Mouse (Mus musculus) MEL (cell line): ENCODE measurements around the gene Per1. TPM values are rescaled to one million over a fixed set of nuclear protein-coding genes. Genes with fewer than 3 reads are reported as not detected.

Experiments
- DNase-seq: peaks from one replicate; pipeline ENCODE4 v3.0.0; 2011; ENCODE audit warnings: low read depth, low spot score
- H3K27ac ChIP-seq: 2 replicates; pipeline ENCODE4 v1.5.1; 2012; ENCODE audit warnings: low read depth, mild to moderate bottlenecking, control low read depth, low read length, moderate library complexity; ENCODE audit not compliant: control insufficient read depth
- H3K27me3 ChIP-seq, 2 experiments: fragments of 150-350 bp in 1 of 2; sonication (generic) in 1 of 2; 2 replicates each; pipeline ENCODE4 v1.6.1; 2012; ENCODE audit warnings: low read length in 2 of 2, mild to moderate bottlenecking in 2 of 2, improper control_type of control experiment in 1 of 2, moderate library complexity in 1 of 2; ENCODE audit not compliant: insufficient read depth in 2 of 2, control insufficient read depth in 1 of 2
- H3K36me3 ChIP-seq, 2 experiments: 2 replicates each; pipeline ENCODE4 v1.6.1; 2012 to 2014; ENCODE audit warnings: low read length in 2 of 2, improper control_type of control experiment in 1 of 2, inconsistent platforms in 1 of 2, mild to moderate bottlenecking in 1 of 2; ENCODE audit not compliant: insufficient read depth in 2 of 2, control insufficient read depth in 1 of 2
- H3K4me1 ChIP-seq, 2 experiments: fragments of 150-350 bp in 1 of 2; sonication (generic) in 1 of 2; 2 replicates each; pipeline ENCODE4 v1.6.1; 2012; ENCODE audit warnings: low read length in 2 of 2, improper control_type of control experiment in 1 of 2, mild to moderate bottlenecking in 1 of 2; ENCODE audit not compliant: insufficient read depth in 2 of 2, control insufficient read depth in 1 of 2
- H3K4me3 ChIP-seq, 2 experiments: fragments of 150-350 bp in 1 of 2; sonication (generic) in 1 of 2; 2 replicates each; pipeline ENCODE4 v1.5.1; 2012; ENCODE audit warnings: low read depth in 2 of 2, low read length in 2 of 2, mild to moderate bottlenecking in 2 of 2, moderate library complexity in 2 of 2, control low read depth in 1 of 2, improper control_type of control experiment in 1 of 2; ENCODE audit not compliant: control insufficient read depth in 1 of 2, insufficient read depth in 1 of 2
- H3K79me2 ChIP-seq: 2 replicates; pipeline ENCODE4 v1.6.1; 2012; ENCODE audit warnings: mild to moderate bottlenecking, low read length, moderate library complexity; ENCODE audit not compliant: control insufficient read depth, poor library complexity, insufficient read depth
- H3K9ac ChIP-seq: 2 replicates; pipeline ENCODE4 v1.6.1; 2012; ENCODE audit warnings: low read depth, mild to moderate bottlenecking, control low read depth, low read length, moderate library complexity; ENCODE audit not compliant: control insufficient read depth, poor library complexity, severe bottlenecking
- H3K9me3 ChIP-seq: fragments of 150-350 bp; sonication (generic); replicated peaks from 2 replicates; pipeline ENCODE4 v1.6.1; 2012; ENCODE audit warnings: mild to moderate bottlenecking, low read length, improper control_type of control experiment, moderate library complexity; ENCODE audit not compliant: insufficient read depth
- E2F4 ChIP-seq: IDR thresholded peaks from 2 replicates; pipeline ENCODE4 v1.6.1; 2011; ENCODE audit warnings: low read depth, low read length, improper control_type of control experiment, borderline replicate concordance
- ELF1 ChIP-seq: IDR thresholded peaks from 2 replicates; pipeline ENCODE4 v1.6.1; 2014; ENCODE audit warnings: low read depth, mild to moderate bottlenecking, inconsistent platforms, low read length, improper control_type of control experiment, moderate library complexity
- EP300 ChIP-seq, 2 experiments: IDR thresholded peaks; 2 replicates each; pipeline ENCODE4 v1.6.1; 2011; ENCODE audit warnings: improper control_type of control experiment in 2 of 2, low read length in 2 of 2, low read depth in 1 of 2, mild to moderate bottlenecking in 1 of 2
- MAFK ChIP-seq: IDR thresholded peaks from 2 replicates; pipeline ENCODE4 v1.6.1; 2011; ENCODE audit warnings: low read depth, mild to moderate bottlenecking, low read length, improper control_type of control experiment, borderline replicate concordance
- MAX ChIP-seq: IDR thresholded peaks from 2 replicates; pipeline ENCODE4 v1.6.1; 2011; ENCODE audit warnings: low read length, improper control_type of control experiment
- MAZ ChIP-seq: IDR thresholded peaks from 2 replicates; pipeline ENCODE4 v1.6.1; 2012; ENCODE audit warnings: low read depth, mild to moderate bottlenecking, inconsistent platforms, low read length, improper control_type of control experiment
- MXI1 ChIP-seq: IDR thresholded peaks from 2 replicates; pipeline ENCODE4 v1.6.1; 2011; ENCODE audit warnings: mild to moderate bottlenecking, low read depth, low read length, improper control_type of control experiment
- NELFE ChIP-seq: IDR thresholded peaks from 2 replicates; pipeline ENCODE4 v1.6.1; 2011; ENCODE audit warnings: low read depth, low read length, improper control_type of control experiment
- POLR2AphosphoS2 ChIP-seq: IDR thresholded peaks from 2 replicates; pipeline ENCODE4 v1.6.1; 2011; ENCODE audit warnings: low read length, improper control_type of control experiment
- POLR2AphosphoS5 ChIP-seq: IDR thresholded peaks from 2 replicates; pipeline ENCODE4 v1.6.1; 2012; ENCODE audit warnings: low read depth, borderline replicate concordance, mild to moderate bottlenecking, inconsistent platforms, low read length, moderate library complexity, mixed read lengths
- RAD21 ChIP-seq: IDR thresholded peaks from 2 replicates; pipeline ENCODE4 v1.6.1; 2011; ENCODE audit warnings: mild to moderate bottlenecking, low read depth, low read length, improper control_type of control experiment
- RCOR1 ChIP-seq: IDR thresholded peaks from 2 replicates; pipeline ENCODE4 v1.6.1; 2012; ENCODE audit warnings: low read depth, mild to moderate bottlenecking, inconsistent platforms, low read length, improper control_type of control experiment
- SIN3A ChIP-seq: IDR thresholded peaks from 2 replicates; pipeline ENCODE4 v1.6.1; 2012; ENCODE audit warnings: low read length, improper control_type of control experiment, inconsistent platforms
- SMC3 ChIP-seq: IDR thresholded peaks from 2 replicates; pipeline ENCODE4 v1.6.1; 2011; ENCODE audit warnings: low read depth, low read length, improper control_type of control experiment
- TAL1 ChIP-seq: IDR thresholded peaks from 2 replicates; pipeline ENCODE4 v1.6.1; 2012; ENCODE audit warnings: mild to moderate bottlenecking, inconsistent platforms, low read length, moderate library complexity, mixed read lengths
- TBP ChIP-seq: IDR thresholded peaks from 2 replicates; pipeline ENCODE4 v1.8.0; 2011; ENCODE audit warnings: low read depth, low read length, improper control_type of control experiment
- UBTF ChIP-seq: IDR thresholded peaks from 2 replicates; pipeline ENCODE4 v1.6.1; 2012; ENCODE audit warnings: low read depth, mild to moderate bottlenecking, inconsistent platforms, low read length, improper control_type of control experiment, moderate library complexity, borderline replicate concordance; ENCODE audit not compliant: insufficient read depth
- USF1 ChIP-seq: IDR thresholded peaks from 2 replicates; pipeline ENCODE4 v1.6.1; 2014; ENCODE audit warnings: low read depth, mild to moderate bottlenecking, inconsistent platforms, low read length, improper control_type of control experiment, moderate library complexity
- USF2 ChIP-seq, 2 experiments: IDR thresholded peaks; 2 replicates each; pipeline ENCODE4 v1.6.1; 2011 to 2012; ENCODE audit warnings: improper control_type of control experiment in 2 of 2, low read length in 2 of 2, borderline replicate concordance in 1 of 2, inconsistent platforms in 1 of 2, low read depth in 1 of 2, mild to moderate bottlenecking in 1 of 2; ENCODE audit not compliant: insufficient read depth in 1 of 2
- ZKSCAN1 ChIP-seq: IDR thresholded peaks from 2 replicates; pipeline ENCODE4 v1.6.1; 2012; ENCODE audit warnings: low read depth, mild to moderate bottlenecking, inconsistent platforms, low read length, improper control_type of control experiment, moderate library complexity
- polyA plus RNA-seq, 2 experiments: library from polyadenylated mRNA; stranded (reverse) in 1 of 2; unstranded in 1 of 2; fragments of >175 nt in 1 of 2; fragments of >200 nt in 1 of 2; gene quantifications; 2 replicates each; pipeline versions ENCODE4 v1.2.1 to v1.2.4; 2012; ENCODE audit warnings: low replicate concordance in 2 of 2, low read depth in 1 of 2; ENCODE audit not compliant: insufficient read length in 2 of 2, insufficient read depth in 1 of 2, missing spikeins in 1 of 2
- total RNA-seq: library from RNA; depleted of rRNA; stranded (reverse); fragments of 300-350 nt; gene quantifications from 2 replicates; pipeline ENCODE4 v1.2.3, GENCODE M21; 2012

Per1 gene
- total and polyA plus RNA-seq, 3 experiments, result 4.5 to 34.9 TPM; not detected in 1

GRCm38 (mm10) chr11:69061255-69061912 is 33.6 kb upstream of the Per1 start:
- Histone ChIP-seq H3K9ac (peak overlapping the region; percentile 80), H3K4me1 (peaks cover 0 to 13% of the 10 kb centered on the region in 2 experiments; a peak in 2 of 4 replicates), H3K36me3 (peaks cover 0 to 6% of the 10 kb centered on the region in 2 experiments; a peak in 2 of 4 replicates), H3K27ac (no peak overlapping the region), H3K79me2 (peaks cover 10% of the 10 kb centered on the region; the same call in 1 of the 2 replicates), H3K4me3 (peak overlapping the region; percentile 84 to 87), H3K9me3 (no peaks in the 10 kb centered on the region), H3K27me3 (no peaks in the 10 kb centered on the region)
- TF ChIP-seq USF2 (IDR thresholded peaks at IDR 0.05; ENCODE audit: borderline replicate concordance in 1 of 2, insufficient read depth in 1 of 2, low read depth in 1 of 2, low read length in 2 of 2), result no peak
- TF ChIP-seq MAZ, result 0 out of 2 replicates have a peak, but pooled peaks have one; percentile 15
- TF ChIP-seq POLR2AphosphoS5, result no peak
- no peak for TF ChIP-seq MAX
- TF ChIP-seq USF1, result no peak
- no peak for TF ChIP-seq ZKSCAN1
- 0 out of 2 replicates have a peak, but pooled peaks have one; percentile 24 for TF ChIP-seq SIN3A
- TF ChIP-seq MAFK, result no peak
- DNase-seq, result peak; percentile 64

- Histone ChIP-seq H3K79me2 (peaks cover 10% of the 10 kb centered on the region; the same call in 1 of the 2 replicates), H3K9ac (peak overlapping the region; percentile 80), H3K27me3 (no peaks in the 10 kb centered on the region), H3K36me3 (peaks cover 0 to 8% of the 10 kb centered on the region in 2 experiments; a peak in 2 of 4 replicates), H3K9me3 (no peaks in the 10 kb centered on the region), H3K27ac (peak overlapping the region; percentile 64), H3K4me3 (peak overlapping the region; percentile 53 to 87), H3K4me1 (peaks cover 0 to 13% of the 10 kb centered on the region in 2 experiments; a peak in 2 of 4 replicates)
- DNase-seq, result peak; percentile 84
- TF ChIP-seq SIN3A, result peak; percentile 70
- no peak for TF ChIP-seq EP300 (IDR thresholded peaks at IDR 0.05; ENCODE audit: low read depth in 1 of 2, low read length in 2 of 2)
- TF ChIP-seq TAL1, result no peak
- no peak for TF ChIP-seq SMC3
- TF ChIP-seq RAD21, result no peak
- TF ChIP-seq TBP, result peak; percentile 98
- TF ChIP-seq ELF1, result peak; percentile 60; the same call in 1 of the 2 replicates
- TF ChIP-seq NELFE, result no peak
- no peak for TF ChIP-seq UBTF
- TF ChIP-seq RCOR1, result no peak
- no peak for TF ChIP-seq POLR2AphosphoS2
- TF ChIP-seq MAX, result no peak
- TF ChIP-seq MAZ, result no peak
- TF ChIP-seq MAFK, result peak; percentile 93
- TF ChIP-seq MXI1, result peak; percentile 72
- TF ChIP-seq E2F4, result no peak
Measured at GRCm38 (mm10) chr11:69062194-69062760, 32.7 kb upstream of the Per1 start.
